Mouse (Mus musculus): ENCODE results near the gene Osbpl10. TPM values are rescaled to one million over a fixed set of nuclear protein-coding genes. Genes with fewer than 3 reads are reported as not detected.

Osbpl10 gene
- polyA plus RNA-seq, 1 experiment from 2014 or later: 3.5 TPM

- no peaks in the 10 kb centered on the region for H3K27me3 ChIP-seq
- H3K4me3 ChIP-seq: no peak overlapping the region
- H3K9me3 ChIP-seq: no peaks in the 10 kb centered on the region
- no peak for ATAC-seq (ENCODE audit: borderline replicate concordance, extremely low read depth, low FRiP score, low TSS enrichment)
- peaks cover 7% of the 10 kb centered on the region for H3K4me1 ChIP-seq
- WGBS: 88% methylated on average over 9 of the region's 9 CpGs
- no peak overlapping the region for H3K4me2 ChIP-seq
- H3K9ac ChIP-seq: no peak overlapping the region
- H3K36me3 ChIP-seq: no peaks in the 10 kb centered on the region
- H3K27ac ChIP-seq: no peak overlapping the region
Observed at GRCm38 (mm10) chr9:115038686-115039085, 60.3 kb downstream of the Osbpl10 start.

GRCm38 (mm10) chr9:115039245-115039644 is 60.9 kb downstream of the Osbpl10 start:
- no peak for ATAC-seq (ENCODE audit: borderline replicate concordance, extremely low read depth, low FRiP score, low TSS enrichment)
- WGBS: 49% methylated on average over 7 of the region's 7 CpGs
- no peak overlapping the region for H3K4me2 ChIP-seq
- no peak overlapping the region for H3K27ac ChIP-seq
- no peak overlapping the region for H3K4me3 ChIP-seq
- H3K9me3 ChIP-seq: no peaks in the 10 kb centered on the region
- H3K36me3 ChIP-seq: no peaks in the 10 kb centered on the region
- no peak overlapping the region for H3K9ac ChIP-seq
- H3K27me3 ChIP-seq: no peaks in the 10 kb centered on the region
- H3K4me1 ChIP-seq: peaks cover 7% of the 10 kb centered on the region

- H3K4me1 ChIP-seq: peaks cover 12% of the 10 kb centered on the region
- H3K27ac ChIP-seq: no peak overlapping the region
- WGBS: 65% methylated on average over 6 of the region's 6 CpGs
- H3K36me3 ChIP-seq: no peaks in the 10 kb centered on the region
- no peak overlapping the region for H3K4me3 ChIP-seq
- no peaks in the 10 kb centered on the region for H3K27me3 ChIP-seq
- H3K9me3 ChIP-seq: no peaks in the 10 kb centered on the region
- H3K4me2 ChIP-seq: no peak overlapping the region
- H3K9ac ChIP-seq: no peak overlapping the region
- ATAC-seq (ENCODE audit: borderline replicate concordance, extremely low read depth, low FRiP score, low TSS enrichment): no peak
Observed at GRCm38 (mm10) chr9:115042571-115042970, 64.2 kb downstream of the Osbpl10 start.

- no peak overlapping the region for H3K27ac ChIP-seq
- H3K9ac ChIP-seq: no peak overlapping the region
- H3K36me3 ChIP-seq: no peaks in the 10 kb centered on the region
- ATAC-seq (ENCODE audit: borderline replicate concordance, extremely low read depth, low FRiP score, low TSS enrichment): no peak
- H3K4me3 ChIP-seq: no peak overlapping the region
- 79% methylated on average over 13 of the region's 13 CpGs for WGBS
- H3K9me3 ChIP-seq: no peaks in the 10 kb centered on the region
- H3K27me3 ChIP-seq: no peaks in the 10 kb centered on the region
- H3K4me2 ChIP-seq: no peak overlapping the region
- H3K4me1 ChIP-seq: peaks cover 12% of the 10 kb centered on the region
Observed at GRCm38 (mm10) chr9:115042971-115043706, 64.8 kb downstream of the Osbpl10 start.

GRCm38 (mm10) chr9:115043881-115044770 is 65.8 kb downstream of the Osbpl10 start:
- Histone ChIP-seq H3K9ac (no peak overlapping the region), H3K27ac (no peak overlapping the region), H3K36me3 (no peaks in the 10 kb centered on the region), H3K4me3 (no peak overlapping the region), H3K9me3 (no peaks in the 10 kb centered on the region), H3K4me1 (peaks cover 6% of the 10 kb centered on the region), H3K4me2 (no peak overlapping the region), H3K27me3 (no peaks in the 10 kb centered on the region)
- ATAC-seq (ENCODE audit: borderline replicate concordance, extremely low read depth, low FRiP score, low TSS enrichment): no peak
- WGBS: 65% methylated on average over 8 of the region's 8 CpGs

GRCm38 (mm10) chr9:115045087-115045800 is 66.9 kb downstream of the Osbpl10 start:
- no peaks in the 10 kb centered on the region for H3K9me3 ChIP-seq
- no peak overlapping the region for H3K27ac ChIP-seq
- ATAC-seq (ENCODE audit: borderline replicate concordance, extremely low read depth, low FRiP score, low TSS enrichment): no peak

GRCm38 (mm10) chr9:115046701-115047100 is 68.3 kb downstream of the Osbpl10 start:
- Histone ChIP-seq H3K27me3 (no peaks in the 10 kb centered on the region), H3K36me3 (no peaks in the 10 kb centered on the region), H3K9me3 (no peaks in the 10 kb centered on the region), H3K4me2 (no peak overlapping the region), H3K27ac (no peak overlapping the region), H3K9ac (no peak overlapping the region), H3K4me3 (no peak overlapping the region), H3K4me1 (peaks cover 15% of the 10 kb centered on the region)
- no peak for ATAC-seq (ENCODE audit: borderline replicate concordance, extremely low read depth, low FRiP score, low TSS enrichment)
- 71% methylated on average over 8 of the region's 8 CpGs for whole genome bisulfite sequencing

More at GRCm38 (mm10) chr9:115045087-115045800, 66.9 kb downstream of the Osbpl10 start:
- Histone ChIP-seq H3K4me3 (no peak overlapping the region), H3K4me1 (peaks cover 10% of the 10 kb centered on the region), H3K27me3 (no peaks in the 10 kb centered on the region), H3K9ac (no peak overlapping the region), H3K4me2 (no peak overlapping the region), H3K36me3 (no peaks in the 10 kb centered on the region)
- WGBS: 53% methylated on average over 16 of the region's 16 CpGs

GRCm38 (mm10) chr9:115048340-115048739 is 70.0 kb downstream of the Osbpl10 start:
- no peak for ATAC-seq (ENCODE audit: borderline replicate concordance, extremely low read depth, low FRiP score, low TSS enrichment)
- WGBS: 40% methylated on average over 10 of the region's 10 CpGs
- Histone ChIP-seq H3K4me2 (no peak overlapping the region), H3K27ac (no peak overlapping the region), H3K27me3 (no peaks in the 10 kb centered on the region), H3K4me3 (no peak overlapping the region), H3K4me1 (peaks cover 15% of the 10 kb centered on the region), H3K36me3 (no peaks in the 10 kb centered on the region), H3K9me3 (no peaks in the 10 kb centered on the region), H3K9ac (no peak overlapping the region)

GRCm38 (mm10) chr9:115048861-115049260 is 70.5 kb downstream of the Osbpl10 start:
- no peak overlapping the region for H3K27ac ChIP-seq
- H3K27me3 ChIP-seq: no peaks in the 10 kb centered on the region
- no peaks in the 10 kb centered on the region for H3K36me3 ChIP-seq
- H3K9ac ChIP-seq: no peak overlapping the region
- H3K4me2 ChIP-seq: no peak overlapping the region
- peaks cover 15% of the 10 kb centered on the region for H3K4me1 ChIP-seq
- 47% methylated on average over 7 of the region's 7 CpGs for WGBS
- H3K9me3 ChIP-seq: no peaks in the 10 kb centered on the region
- no peak overlapping the region for H3K4me3 ChIP-seq
- ATAC-seq (ENCODE audit: borderline replicate concordance, extremely low read depth, low FRiP score, low TSS enrichment): no peak

- H3K9ac ChIP-seq: no peak overlapping the region
- peaks cover 13% of the 10 kb centered on the region for H3K4me1 ChIP-seq
- H3K36me3 ChIP-seq: no peaks in the 10 kb centered on the region
- WGBS: 65% methylated on average over 13 of the region's 13 CpGs
- H3K27me3 ChIP-seq: no peaks in the 10 kb centered on the region
- ATAC-seq (ENCODE audit: borderline replicate concordance, extremely low read depth, low FRiP score, low TSS enrichment): no peak
- no peak overlapping the region for H3K4me2 ChIP-seq
- no peaks in the 10 kb centered on the region for H3K9me3 ChIP-seq
- no peak overlapping the region for H3K4me3 ChIP-seq
- no peak overlapping the region for H3K27ac ChIP-seq
Observed at GRCm38 (mm10) chr9:115049981-115050720, 71.8 kb downstream of the Osbpl10 start.

- ATAC-seq (ENCODE audit: borderline replicate concordance, extremely low read depth, low FRiP score, low TSS enrichment): no peak
- Histone ChIP-seq H3K9me3 (no peaks in the 10 kb centered on the region), H3K36me3 (no peaks in the 10 kb centered on the region), H3K4me2 (no peak overlapping the region), H3K27ac (no peak overlapping the region), H3K4me3 (no peak overlapping the region), H3K9ac (no peak overlapping the region), H3K4me1 (peaks cover 9% of the 10 kb centered on the region), H3K27me3 (no peaks in the 10 kb centered on the region; the same call in 1 of the 2 replicates)
- WGBS: 57% methylated on average over 3 of the region's 3 CpGs
Observed at GRCm38 (mm10) chr9:115051976-115052375, 73.6 kb downstream of the Osbpl10 start.

All from lung, embryonic 15.5 days (tissue).